Mouse (Mus musculus) liver, embryonic 14.5 days (tissue): ENCODE data around the gene Gba. TPM values are rescaled to one million over a fixed set of nuclear protein-coding genes. Genes with fewer than 3 reads are reported as not detected.

Experiments
- ATAC-seq: fragments of 200-750 bp; cut with Nextera tagmentation; 2 replicates; pipeline ENCODE4 v1.8.0; 2017; ENCODE audit warnings: moderate number of reproducible peaks, mild to moderate bottlenecking, moderate library complexity; ENCODE audit not compliant: insufficient read depth
- DNase-seq, 3 experiments: peaks; one replicate each; pipeline ENCODE4 v3.0.0-alpha.2; 2012 to 2013; ENCODE audit warnings: low read depth in 3 of 3, low spot score in 3 of 3
- H3K27ac ChIP-seq: fragments of 300-500 bp; sonication (generic); 2 replicates; pipeline ENCODE4 v1.5.1; 2014; ENCODE audit warnings: moderate library complexity, mild to moderate bottlenecking, control low read depth, inconsistent platforms
- H3K27me3 ChIP-seq: fragments of 300-500 bp; sonication (generic); 2 replicates; pipeline ENCODE4 v1.6.1; 2014; ENCODE audit warnings: mild to moderate bottlenecking, low read length, moderate library complexity; ENCODE audit not compliant: control insufficient read depth, insufficient read depth
- H3K36me3 ChIP-seq: fragments of 300-500 bp; sonication (generic); replicated peaks from 2 replicates; pipeline ENCODE4 v1.6.1; 2014; ENCODE audit warnings: low read depth; ENCODE audit not compliant: control insufficient read depth, insufficient read depth
- H3K4me1 ChIP-seq, 2 experiments: fragments of 200-500 bp in 1 of 2; fragments of 300-500 bp in 1 of 2; sonication (generic) in 1 of 2; replicated peaks; 2 replicates each; pipeline ENCODE4 v1.6.1; 2012 to 2014; ENCODE audit warnings: antibody characterized with exemption in 1 of 2, inconsistent platforms in 1 of 2, low read length in 1 of 2; ENCODE audit not compliant: control insufficient read depth in 2 of 2, insufficient read depth in 2 of 2
- H3K4me2 ChIP-seq: fragments of 300-500 bp; sonication (generic); 2 replicates; pipeline ENCODE4 v1.6.1; 2014; ENCODE audit warnings: low read depth, mild to moderate bottlenecking, control low read depth, moderate library complexity
- H3K4me3 ChIP-seq, 2 experiments: fragments of 200-500 bp in 1 of 2; fragments of 300-500 bp in 1 of 2; sonication (generic) in 1 of 2; 2 replicates each; pipeline ENCODE4 v1.5.1; 2012 to 2014; ENCODE audit warnings: low read depth in 2 of 2, low read length in 2 of 2, mild to moderate bottlenecking in 2 of 2, control low read depth in 1 of 2, inconsistent platforms in 1 of 2, moderate library complexity in 1 of 2; ENCODE audit not compliant: insufficient read depth in 1 of 2
- H3K9ac ChIP-seq: fragments of 300-500 bp; sonication (generic); replicated peaks from 2 replicates; pipeline ENCODE4 v1.6.1; 2014; ENCODE audit warnings: mild to moderate bottlenecking, control low read depth, moderate library complexity
- H3K9me3 ChIP-seq: fragments of 300-500 bp; sonication (generic); 2 replicates; pipeline ENCODE4 v1.6.1; 2016; ENCODE audit warnings: low read length, mixed read lengths; ENCODE audit not compliant: control insufficient read depth
- CTCF ChIP-seq: IDR thresholded peaks from 2 replicates; pipeline ENCODE4 v1.5.1; 2016; ENCODE audit warnings: antibody characterized with exemption, low read depth, control low read depth
- EP300 ChIP-seq: IDR thresholded peaks from 2 replicates; pipeline ENCODE4 v1.6.1; 2016; ENCODE audit warnings: antibody characterized with exemption, low read depth
- WGBS: fragments of 180-500 bp; shearing (Covaris S2); extraction: QIAGEN DNeasy Blood & Tissue Kit; methylation state at CpG from one replicate; pipeline ENCODE4 v1.1.7; 2014; ENCODE audit not compliant: insufficient replicate concordance; 5-methylcytosine and 5-hydroxymethylcytosine counted together
- polyA plus RNA-seq, 2 experiments: library from polyadenylated mRNA; depleted of rRNA in 1 of 2; stranded (reverse) in 1 of 2; unstranded in 1 of 2; fragments of >200 nt; fragmentation: Nextera tagmentation in 1 of 2; extraction: Ambion mirVana in 1 of 2; gene quantifications; 2 replicates each; pipeline versions ENCODE4 v1.2.1 to v1.2.3; 2012 to 2014

Gene Gba
- polyA plus RNA-seq, 2 experiments = 16.5 to 21.2 TPM

GRCm38 (mm10) chr3:89243609-89244008 is 40.9 kb downstream of the Gba start:
- no peaks in the 10 kb centered on the region for H3K36me3 ChIP-seq
- WGBS = 23% methylated on average over 14 of the region's 14 CpGs
- DNase-seq (no peak), ATAC-seq (no peak)
- H3K4me2 ChIP-seq = no peak overlapping the region
- H3K4me1 ChIP-seq = peaks cover 3 to 9% of the 10 kb centered on the region in 2 experiments
- H3K4me3 ChIP-seq = no peak overlapping the region
- no peak overlapping the region for H3K9ac ChIP-seq
- H3K9me3 ChIP-seq = no peaks in the 10 kb centered on the region
- TF ChIP-seq EP300 (no peak), CTCF (peak; percentile 62)
- peaks cover 20% of the 10 kb centered on the region for H3K27me3 ChIP-seq
- H3K27ac ChIP-seq = no peak overlapping the region

GRCm38 (mm10) chr3:89244158-89244981 is 41.6 kb downstream of the Gba start:
- H3K4me2 ChIP-seq = peak overlapping the region; percentile 41
- H3K27me3 ChIP-seq = peaks cover 20% of the 10 kb centered on the region
- no peak for DNase-seq
- H3K27ac ChIP-seq = no peak overlapping the region
- ATAC-seq = no peak
- H3K9me3 ChIP-seq = no peaks in the 10 kb centered on the region
- no peak overlapping the region for H3K9ac ChIP-seq
- H3K4me3 ChIP-seq = peak overlapping the region in 1 of 2 experiments; percentile 18; a peak in 1 of 4 replicates
- peaks cover 3 to 9% of the 10 kb centered on the region in 2 experiments for H3K4me1 ChIP-seq
- WGBS = 25% methylated on average over 25 of the region's 25 CpGs
- peak; percentile 20; the same call in 1 of the 2 replicates for TF ChIP-seq CTCF
- TF ChIP-seq EP300 = no peak
- H3K36me3 ChIP-seq = no peaks in the 10 kb centered on the region

GRCm38 (mm10) chr3:89244982-89245687 is 42.4 kb downstream of the Gba start:
- peak overlapping the region; percentile 90 for H3K4me2 ChIP-seq
- no peak for ATAC-seq
- DNase-seq = no peak
- no peaks in the 10 kb centered on the region for H3K36me3 ChIP-seq
- no peak overlapping the region for H3K27ac ChIP-seq
- peaks cover 20% of the 10 kb centered on the region for H3K27me3 ChIP-seq
- TF ChIP-seq EP300 = no peak
- no peak for TF ChIP-seq CTCF
- no peak overlapping the region for H3K9ac ChIP-seq
- under 1% methylated on average over 25 of the region's 26 CpGs for WGBS
- H3K9me3 ChIP-seq = no peaks in the 10 kb centered on the region
- H3K4me1 ChIP-seq = peaks cover 3 to 9% of the 10 kb centered on the region in 2 experiments
- H3K4me3 ChIP-seq = peak overlapping the region in 1 of 2 experiments; percentile 18; a peak in 1 of 4 replicates

- DNase-seq (no peak), ATAC-seq (no peak)
- Histone ChIP-seq H3K36me3 (no peaks in the 10 kb centered on the region), H3K4me2 (peak within 1 kb of the TSS; percentile 90), H3K27ac (no peak within 1 kb of the TSS), H3K4me3 (peak within 1 kb of the TSS; percentile 74 to 75), H3K9ac (peak within 1 kb of the TSS; percentile 73), H3K9me3 (no peaks in the 10 kb centered on the region), H3K27me3 (peaks cover 20% of the 10 kb centered on the region), H3K4me1 (peaks cover 5 to 9% of the 10 kb centered on the region in 2 experiments)
- WGBS = 7% methylated on average over 20 of the region's 20 CpGs
- no peak for TF ChIP-seq CTCF
- no peak for TF ChIP-seq EP300
Measured at GRCm38 (mm10) chr3:89245688-89246171, 43.0 kb downstream of the Gba start, which contains the start of gene Krtcap2. Krtcap2 (plus strand) TSS chr3:89245966.
